Mouse (Mus musculus) heart, embryonic 13.5 days (tissue): ENCODE data around the gene Uba6. TPM values are rescaled to one million over a fixed set of nuclear protein-coding genes. Genes with fewer than 3 reads are reported as not detected.

ENCODE experiments used
- ATAC-seq: fragments of 200-750 bp; cut with Nextera tagmentation; 2 replicates; pipeline ENCODE4 v1.8.0; 2017; ENCODE audit warnings: moderate TSS enrichment; ENCODE audit not compliant: insufficient number of reproducible peaks, low FRiP score, low TSS enrichment; ENCODE audit errors: extremely low read depth
- H3K27ac ChIP-seq: fragments of 300-500 bp; sonication (generic); replicated peaks from 2 replicates; pipeline ENCODE4 v1.5.1; 2015; ENCODE audit warnings: moderate library complexity, mild to moderate bottlenecking, inconsistent platforms
- H3K27me3 ChIP-seq: fragments of 300-500 bp; sonication (generic); replicated peaks from 2 replicates; pipeline ENCODE4 v1.6.1; 2015; ENCODE audit warnings: mild to moderate bottlenecking, inconsistent platforms
- H3K36me3 ChIP-seq: fragments of 300-500 bp; sonication (generic); 2 replicates; pipeline ENCODE4 v1.6.1; 2015; ENCODE audit warnings: mild to moderate bottlenecking, inconsistent platforms
- H3K4me1 ChIP-seq: fragments of 300-500 bp; sonication (generic); 2 replicates; pipeline ENCODE4 v1.6.1; 2015; ENCODE audit warnings: inconsistent platforms
- H3K4me2 ChIP-seq: fragments of 300-500 bp; sonication (generic); 2 replicates; pipeline ENCODE4 v1.6.1; 2015; ENCODE audit warnings: inconsistent platforms, mild to moderate bottlenecking, moderate library complexity
- H3K4me3 ChIP-seq: fragments of 300-500 bp; sonication (generic); 2 replicates; pipeline ENCODE4 v1.5.1; 2015; ENCODE audit warnings: moderate library complexity, mild to moderate bottlenecking, inconsistent platforms
- H3K9ac ChIP-seq: fragments of 300-500 bp; sonication (generic); 2 replicates; pipeline ENCODE4 v1.6.1; 2015; ENCODE audit warnings: inconsistent platforms, mild to moderate bottlenecking, moderate library complexity
- H3K9me3 ChIP-seq: fragments of 300-500 bp; sonication (generic); 2 replicates; pipeline ENCODE4 v1.6.1; 2016; ENCODE audit warnings: inconsistent platforms
- WGBS: fragments of 180-500 bp; shearing (Covaris S2); methylation state at CpG from one replicate; pipeline ENCODE4 v1.1.7; 2015; ENCODE audit warnings: mixed read lengths; 5-methylcytosine and 5-hydroxymethylcytosine counted together
- polyA plus RNA-seq: library from polyadenylated mRNA; unstranded; fragments of >200 nt; fragmentation: Nextera tagmentation; extraction: Ambion mirVana; gene quantifications from 2 replicates; pipeline ENCODE4 v1.2.1, GENCODE M21; 2015

Uba6 gene
- polyA plus RNA-seq, 1 experiment from 2014 or later, result 7.5 TPM

DNA sequence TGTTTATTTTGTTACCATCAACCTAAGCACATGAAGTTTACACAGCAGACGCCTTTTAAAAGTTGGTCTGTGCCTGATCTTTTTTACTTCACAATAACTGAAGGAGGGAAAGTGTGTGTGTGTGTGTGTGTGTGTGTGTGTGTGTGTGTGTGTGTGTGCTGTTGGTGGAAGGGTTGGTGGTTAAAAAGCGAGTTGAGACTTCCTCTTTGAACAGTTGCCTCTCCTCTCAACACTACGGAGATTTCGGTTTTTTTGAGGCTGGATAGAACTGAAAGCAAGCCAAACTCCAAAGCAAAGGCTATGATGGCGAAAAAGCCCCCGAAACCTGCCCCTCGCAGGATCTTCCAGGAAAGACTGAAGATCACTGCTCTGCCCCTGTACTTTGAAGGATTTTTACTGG, 101.1 kb downstream of the Uba6 start, which contains the start of gene Stap1:
TSS of gene Stap1 (plus strand) at position 209 of the 400 bp plus-strand sequence.
- 67% methylated on average over 7 of the region's 7 CpGs for WGBS
- Histone ChIP-seq H3K27ac (no peak within 1 kb of the TSS), H3K9me3 (no peaks in the 10 kb centered on the region), H3K4me1 (peaks cover 6% of the 10 kb centered on the region; the same call in 1 of the 2 replicates), H3K36me3 (no peaks in the 10 kb centered on the region), H3K4me3 (no peak within 1 kb of the TSS), H3K27me3 (no peaks in the 10 kb centered on the region), H3K4me2 (no peak within 1 kb of the TSS), H3K9ac (no peak within 1 kb of the TSS)
- ATAC-seq, result no peak

DNA sequence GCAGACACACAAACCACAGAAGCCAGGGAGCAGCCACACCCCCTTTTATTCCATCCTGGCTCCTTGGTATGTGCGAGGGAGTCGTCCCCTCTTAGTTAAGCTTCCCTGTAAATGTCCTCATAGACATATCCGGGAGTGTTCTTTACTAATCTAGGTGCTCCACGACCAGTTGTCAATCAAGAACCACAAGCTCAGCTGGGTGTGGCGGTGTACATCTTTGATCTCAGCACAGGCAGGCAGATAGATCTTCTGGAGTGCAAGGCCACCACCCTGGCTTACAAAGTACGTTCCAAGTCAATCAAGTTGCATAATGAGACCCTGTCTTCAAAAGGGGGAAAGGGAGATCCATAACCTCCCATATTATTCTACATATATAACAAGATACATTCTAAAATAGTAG, 103.5 kb downstream of the Uba6 start:
- Histone ChIP-seq H3K9me3 (no peaks in the 10 kb centered on the region), H3K4me1 (peaks cover 14% of the 10 kb centered on the region), H3K27me3 (no peaks in the 10 kb centered on the region), H3K4me2 (no peak overlapping the region), H3K36me3 (no peaks in the 10 kb centered on the region), H3K4me3 (no peak overlapping the region), H3K27ac (no peak overlapping the region), H3K9ac (no peak overlapping the region)
- no peak for ATAC-seq
- WGBS, result 69% methylated on average over 6 of the region's 6 CpGs

DNA sequence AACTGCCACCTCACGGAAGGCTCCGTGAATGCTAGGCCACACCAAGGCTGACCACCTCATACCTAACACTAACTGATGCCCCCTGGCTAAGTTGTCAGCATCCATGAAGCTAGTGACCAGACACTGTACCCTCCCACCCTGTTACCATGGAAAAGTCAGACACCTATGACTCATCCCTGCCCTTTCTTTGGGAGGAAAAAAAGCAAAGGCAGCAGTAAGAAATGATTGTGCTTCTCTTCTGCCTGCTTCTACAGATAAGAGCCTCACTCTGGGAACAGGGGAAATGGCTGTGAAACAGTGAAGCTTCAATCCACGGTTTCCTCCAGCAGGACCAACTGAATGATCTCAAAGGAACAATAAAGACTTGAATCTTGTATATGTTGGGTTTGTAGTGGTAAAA, 104.2 kb downstream of the Uba6 start:
- WGBS, result 39% methylated on average over 3 of the region's 3 CpGs
- ATAC-seq, result no peak

DNA sequence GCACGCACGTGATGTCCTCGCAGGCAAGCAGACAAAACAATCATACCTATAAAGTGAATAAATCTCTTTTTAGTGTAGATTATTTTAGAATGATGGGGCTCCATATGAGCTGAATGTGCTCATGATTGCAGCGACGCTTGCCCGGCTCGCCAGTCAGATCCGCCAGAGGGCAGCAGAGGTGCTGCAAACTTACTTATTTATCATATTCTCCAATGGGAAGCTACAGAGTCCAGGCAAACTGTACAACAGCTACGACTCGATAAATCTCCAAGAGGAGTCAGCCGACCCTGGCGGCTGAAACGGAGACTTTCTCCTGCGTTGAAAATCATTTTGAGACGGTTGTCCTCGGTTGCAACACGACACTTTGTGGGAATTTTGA, 106.1 kb downstream of the Uba6 start:
- 2% methylated on average over 17 of the region's 17 CpGs for WGBS
- Histone ChIP-seq H3K36me3 (no peaks in the 10 kb centered on the region), H3K4me1 (peaks cover 24% of the 10 kb centered on the region), H3K4me3 (peak overlapping the region; percentile 91), H3K9me3 (no peaks in the 10 kb centered on the region), H3K9ac (peak overlapping the region; percentile 78), H3K27ac (peak overlapping the region; percentile 83), H3K4me2 (peak overlapping the region; percentile 89), H3K27me3 (no peaks in the 10 kb centered on the region)
- no peak for ATAC-seq

More for the DNA sequence above, 104.2 kb downstream of the Uba6 start:
- H3K4me2 ChIP-seq, result no peak overlapping the region
- no peaks in the 10 kb centered on the region for H3K36me3 ChIP-seq
- no peaks in the 10 kb centered on the region for H3K9me3 ChIP-seq
- H3K4me3 ChIP-seq, result no peak overlapping the region
- H3K27ac ChIP-seq, result no peak overlapping the region
- H3K9ac ChIP-seq, result no peak overlapping the region
- H3K4me1 ChIP-seq, result peaks cover 21% of the 10 kb centered on the region
- no peaks in the 10 kb centered on the region for H3K27me3 ChIP-seq

DNA sequence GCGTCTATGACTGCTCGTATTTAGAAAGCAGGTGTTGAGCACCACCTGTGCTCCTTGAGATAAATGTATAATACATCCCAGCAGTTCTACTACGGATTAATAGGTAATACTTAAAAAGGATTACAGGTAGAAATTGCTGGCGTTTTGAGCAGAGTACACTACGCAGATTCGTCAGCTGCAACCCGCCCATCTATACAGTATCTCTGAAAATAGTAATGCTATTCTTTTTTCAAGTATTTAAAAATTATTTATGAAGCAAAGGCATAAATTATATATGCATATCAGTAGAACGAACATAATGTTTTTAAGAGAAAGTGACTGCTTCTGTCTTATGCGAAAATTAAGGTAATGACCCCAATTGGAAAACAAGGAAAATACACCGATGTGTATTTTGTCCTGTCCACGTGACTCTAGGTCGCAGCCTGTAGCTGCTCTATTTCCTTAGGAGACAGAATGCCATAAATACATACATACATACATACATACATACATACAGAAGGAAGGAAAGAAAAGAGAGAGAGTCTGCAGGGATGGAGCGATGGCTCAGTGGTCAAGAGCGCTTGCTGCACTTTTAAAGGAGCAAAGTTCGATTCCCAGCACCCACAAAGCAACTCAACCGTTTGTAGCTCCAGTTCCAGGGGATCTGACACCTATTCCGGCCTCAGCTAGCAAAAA, 106.6 kb downstream of the Uba6 start:
- Histone ChIP-seq H3K4me3 (peak overlapping the region; percentile 91), H3K36me3 (no peaks in the 10 kb centered on the region), H3K27me3 (no peaks in the 10 kb centered on the region), H3K9me3 (no peaks in the 10 kb centered on the region), H3K9ac (peak overlapping the region; percentile 75), H3K4me2 (peak overlapping the region; percentile 89), H3K4me1 (peaks cover 24% of the 10 kb centered on the region), H3K27ac (peak overlapping the region; percentile 83)
- under 1% methylated on average over 17 of the region's 17 CpGs for WGBS
- ATAC-seq, result peak; percentile 20

DNA sequence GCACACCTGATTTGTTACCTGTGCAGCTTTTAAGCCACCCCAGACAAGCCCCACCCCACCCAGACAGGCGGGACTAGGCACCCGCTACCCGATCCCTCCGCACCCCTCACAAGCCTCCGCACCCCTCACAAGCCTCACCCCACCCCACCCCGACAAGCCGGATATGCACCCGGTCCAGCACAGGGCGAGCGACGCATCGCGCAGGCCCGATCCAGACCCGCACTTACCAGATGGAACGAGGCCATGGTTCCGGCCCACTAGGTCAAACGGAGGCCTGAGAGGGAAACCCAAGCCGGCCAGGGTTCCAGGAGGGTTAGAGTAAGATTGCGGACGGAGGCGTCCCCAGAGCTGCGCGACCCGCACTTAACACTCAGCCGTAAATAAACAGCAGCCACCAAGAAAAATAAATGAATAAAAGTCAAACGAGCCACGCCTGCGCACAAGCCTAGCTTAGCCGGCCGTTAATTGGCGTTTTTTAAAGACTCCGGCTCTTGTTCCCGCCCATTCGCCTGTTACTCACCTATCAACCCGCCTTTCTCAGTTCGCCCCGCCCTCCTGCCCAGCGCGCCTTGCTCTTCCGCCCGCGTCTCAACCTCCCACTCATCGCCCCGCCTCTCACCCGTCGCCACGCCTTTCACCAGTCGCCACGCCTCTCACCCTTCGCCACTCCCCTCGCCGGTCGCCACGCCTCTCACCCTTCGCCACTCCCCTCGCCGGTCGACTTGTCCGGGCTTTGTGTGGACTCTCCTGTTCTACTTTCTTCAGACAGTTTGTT, 107.3 kb downstream of the Uba6 start, which contains the start of gene Cenpc1:
TSS of gene Cenpc1 (minus strand) at position 483 of the 775 bp plus-strand sequence.
- under 1% methylated on average over 59 of the region's 60 CpGs for WGBS

DNA sequence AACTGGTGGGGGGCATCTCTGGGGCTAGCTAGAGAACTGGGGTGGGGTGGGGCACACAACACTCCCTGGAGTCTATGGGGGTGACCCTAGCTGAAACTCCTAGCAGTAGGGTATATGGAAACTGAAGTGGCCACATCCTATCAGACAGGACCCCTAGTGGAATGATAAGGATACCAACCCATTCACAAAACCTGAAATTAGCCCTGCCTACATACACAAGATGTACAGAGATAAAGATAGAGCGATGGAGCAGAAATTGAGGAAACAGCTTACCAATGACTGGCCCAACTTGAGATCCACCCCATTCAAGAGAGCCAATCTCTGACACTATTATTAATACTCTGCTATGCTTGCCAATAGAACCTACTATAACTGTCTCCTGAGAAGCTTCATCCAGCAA, 109.1 kb downstream of the Uba6 start:
- peak overlapping the region; percentile 89 for H3K4me2 ChIP-seq

More for the DNA sequence above, 107.3 kb downstream of the Uba6 start, which contains the start of gene Cenpc1:
- H3K27ac ChIP-seq, result peak within 1 kb of the TSS; percentile 91
- H3K27me3 ChIP-seq, result no peaks in the 10 kb centered on the region
- H3K4me1 ChIP-seq, result peaks cover 24% of the 10 kb centered on the region
- peak; percentile 99 for ATAC-seq
- peak within 1 kb of the TSS; percentile 94 for H3K9ac ChIP-seq
- H3K4me2 ChIP-seq, result peak within 1 kb of the TSS; percentile 89
- H3K9me3 ChIP-seq, result no peaks in the 10 kb centered on the region
- no peaks in the 10 kb centered on the region for H3K36me3 ChIP-seq
- peak within 1 kb of the TSS; percentile 91 for H3K4me3 ChIP-seq

More for the DNA sequence above, 109.1 kb downstream of the Uba6 start:
- Histone ChIP-seq H3K4me1 (peaks cover 24% of the 10 kb centered on the region), H3K4me3 (peak overlapping the region; percentile 91), H3K27me3 (no peaks in the 10 kb centered on the region), H3K27ac (no peak overlapping the region), H3K36me3 (peaks cover 7% of the 10 kb centered on the region; the same call in 1 of the 2 replicates), H3K9me3 (no peaks in the 10 kb centered on the region), H3K9ac (no peak overlapping the region)
- 74% methylated on average over 1 of the region's 1 CpGs for WGBS
- no peak for ATAC-seq

Other genes with a start within 250 kb of the Uba6 start
- gene Cenpc1, start 107.2 kb downstream of the Uba6 start, polyA plus RNA-seq, result 22.5 and 24.3 TPM in 2 replicates
- gene Stap1, start 101.1 kb downstream of the Uba6 start, polyA plus RNA-seq, result 0.10 and 0.32 TPM in 2 replicates
- gene Gnrhr, start 25.1 kb upstream of the Uba6 start, polyA plus RNA-seq, result not detected in 2 replicates
- not detected in 2 replicates for gene Tmprss11c, start 116.5 kb upstream of the Uba6 start, polyA plus RNA-seq
- not detected in 2 replicates for gene Tmprss11d, start 200.6 kb upstream of the Uba6 start, polyA plus RNA-seq